Mouse (Mus musculus) kidney, adult 2 months (tissue): ENCODE results near the gene Tango6. TPM values are rescaled to one million over a fixed set of nuclear protein-coding genes. Genes with fewer than 3 reads are reported as not detected.

ENCODE experiments used
- DNase-seq: peaks from one replicate; pipeline ENCODE4 v3.0.0; 2021
- H3K27ac ChIP-seq: fragments of 200-500 bp; 2 replicates; pipeline ENCODE4 v1.5.1; 2012; ENCODE audit warnings: low read depth, low read length, control low read depth, inconsistent platforms; ENCODE audit not compliant: insufficient read depth
- H3K27me3 ChIP-seq: fragments of 200-500 bp; replicated peaks from 2 replicates; pipeline ENCODE4 v1.6.1; 2012; ENCODE audit warnings: mild to moderate bottlenecking, moderate library complexity, low read length, inconsistent platforms; ENCODE audit not compliant: control insufficient read depth, insufficient read depth
- H3K36me3 ChIP-seq: fragments of 200-500 bp; 2 replicates; pipeline ENCODE4 v1.6.1; 2012; ENCODE audit warnings: mild to moderate bottlenecking, moderate library complexity, low read length, inconsistent platforms; ENCODE audit not compliant: control insufficient read depth, insufficient read depth
- H3K4me1 ChIP-seq: fragments of 200-500 bp; 2 replicates; pipeline ENCODE4 v1.6.1; 2011; ENCODE audit warnings: low read length; ENCODE audit not compliant: control insufficient read depth, insufficient read depth
- H3K4me3 ChIP-seq: fragments of 200-500 bp; 2 replicates; pipeline ENCODE4 v1.5.1; 2011; ENCODE audit warnings: mild to moderate bottlenecking, low read depth, low read length, control low read depth; ENCODE audit not compliant: insufficient read depth
- CTCF ChIP-seq: fragments of 200-500 bp; conservative IDR thresholded peaks from 2 replicates; pipeline ENCODE4 v1.5.1; 2011; ENCODE audit warnings: low read depth, mild to moderate bottlenecking, control low read depth, low read length, moderate library complexity, mixed read lengths; ENCODE audit not compliant: insufficient read depth, insufficient read length
- POLR2A ChIP-seq: fragments of 200-500 bp; IDR thresholded peaks from one replicate; pipeline ENCODE4 v1.6.1; 2011; ENCODE audit warnings: low read depth, low read length, control low read depth
- WGBS: fragments of 180-500 bp; shearing (Covaris S2); methylation state at CpG from one replicate; pipeline ENCODE4 v1.1.7; 2018; 5-methylcytosine and 5-hydroxymethylcytosine counted together
- polyA plus RNA-seq: library from polyadenylated mRNA; depleted of rRNA; stranded (reverse); fragments of >200 nt; gene quantifications from 2 replicates; pipeline ENCODE4 v1.2.3, GENCODE M21; 2012

The Tango6 gene
- polyA plus RNA-seq, 1 experiment, result 6.1 TPM

- Histone ChIP-seq H3K4me3 (no peak overlapping the region), H3K36me3 (no peaks in the 10 kb centered on the region), H3K27me3 (no peaks in the 10 kb centered on the region), H3K4me1 (no peaks in the 10 kb centered on the region), H3K27ac (no peak overlapping the region)
- DNase-seq, result no peak
- TF ChIP-seq CTCF (no peak), POLR2A (no peak)
- WGBS, result 70% methylated on average over 1 of the region's 1 CpGs
Measured at GRCm38 (mm10) chr8:106727889-106728288, 45.0 kb downstream of the Tango6 start.

GRCm38 (mm10) chr8:106732921-106733320, 50.1 kb downstream of the Tango6 start:
- Histone ChIP-seq H3K27ac (peak overlapping the region; percentile 41; the same call in 1 of the 2 replicates), H3K4me3 (no peak overlapping the region), H3K4me1 (no peaks in the 10 kb centered on the region), H3K36me3 (no peaks in the 10 kb centered on the region), H3K27me3 (no peaks in the 10 kb centered on the region)
- WGBS, result 46% methylated on average over 5 of the region's 5 CpGs
- TF ChIP-seq CTCF (no peak), POLR2A (no peak)
- DNase-seq, result peak; percentile 41

- 78% methylated on average over 3 of the region's 3 CpGs for WGBS
- no peaks in the 10 kb centered on the region for H3K36me3 ChIP-seq
- H3K4me1 ChIP-seq, result no peaks in the 10 kb centered on the region
- TF ChIP-seq POLR2A (no peak), CTCF (no peak)
- DNase-seq, result no peak
- no peaks in the 10 kb centered on the region for H3K27me3 ChIP-seq
- no peak overlapping the region for H3K4me3 ChIP-seq
- H3K27ac ChIP-seq, result no peak overlapping the region
Measured at GRCm38 (mm10) chr8:106733703-106734102, 50.8 kb downstream of the Tango6 start.

- Histone ChIP-seq H3K4me3 (no peak overlapping the region), H3K4me1 (no peaks in the 10 kb centered on the region), H3K27ac (no peak overlapping the region), H3K36me3 (no peaks in the 10 kb centered on the region), H3K27me3 (no peaks in the 10 kb centered on the region)
- TF ChIP-seq CTCF (no peak), POLR2A (no peak)
- DNase-seq, result no peak
Measured at GRCm38 (mm10) chr8:106734222-106734621, 51.4 kb downstream of the Tango6 start.

- Histone ChIP-seq H3K4me3 (no peak overlapping the region), H3K27me3 (no peaks in the 10 kb centered on the region), H3K27ac (no peak overlapping the region), H3K4me1 (no peaks in the 10 kb centered on the region; the same call in 1 of the 2 replicates), H3K36me3 (no peaks in the 10 kb centered on the region)
- peak; percentile 19 for DNase-seq
- TF ChIP-seq POLR2A (no peak), CTCF (no peak)
- 65% methylated on average over 13 of the region's 13 CpGs for WGBS
Measured at GRCm38 (mm10) chr8:106736861-106737662, 54.2 kb downstream of the Tango6 start.

GRCm38 (mm10) chr8:106737846-106738245, 55.0 kb downstream of the Tango6 start:
- no peak for DNase-seq
- Histone ChIP-seq H3K27me3 (no peaks in the 10 kb centered on the region), H3K36me3 (no peaks in the 10 kb centered on the region), H3K4me3 (no peak overlapping the region), H3K27ac (no peak overlapping the region), H3K4me1 (no peaks in the 10 kb centered on the region; the same call in 1 of the 2 replicates)
- TF ChIP-seq POLR2A (no peak), CTCF (no peak)
- 81% methylated on average over 2 of the region's 2 CpGs for WGBS

GRCm38 (mm10) chr8:106742321-106742720, 59.5 kb downstream of the Tango6 start:
- H3K36me3 ChIP-seq, result no peaks in the 10 kb centered on the region
- TF ChIP-seq CTCF (no peak), POLR2A (no peak)
- 67% methylated on average over 10 of the region's 10 CpGs for WGBS

More at GRCm38 (mm10) chr8:106742321-106742720, 59.5 kb downstream of the Tango6 start:
- H3K27ac ChIP-seq, result no peak overlapping the region
- peak; percentile 66 for DNase-seq
- no peaks in the 10 kb centered on the region; the same call in 1 of the 2 replicates for H3K4me1 ChIP-seq
- H3K4me3 ChIP-seq, result no peak overlapping the region
- H3K27me3 ChIP-seq, result no peaks in the 10 kb centered on the region
